Mouse (Mus musculus) myocyte (in vitro differentiated cells): Measurements from ENCODE around the gene Cebpe.

Experiments used
- CEBPB ChIP-seq: IDR thresholded peaks from 2 replicates; pipeline ENCODE4 v1.6.1; 2011; ENCODE audit warnings: mild to moderate bottlenecking, moderate library complexity; ENCODE audit not compliant: poor library complexity, insufficient read depth, severe bottlenecking
- MAX ChIP-seq: IDR thresholded peaks from one replicate; pipeline ENCODE4 v1.6.1; 2011; ENCODE audit warnings: low read depth, mild to moderate bottlenecking, control low read depth
- POLR2A ChIP-seq: IDR thresholded peaks from one replicate; pipeline ENCODE4 v1.6.1; 2011; ENCODE audit warnings: low read depth, mild to moderate bottlenecking, control low read depth, moderate library complexity; ENCODE audit not compliant: insufficient read length
- REST ChIP-seq: IDR thresholded peaks from one replicate; pipeline ENCODE4 v1.6.1; 2011; ENCODE audit warnings: mild to moderate bottlenecking, control low read depth, moderate library complexity; ENCODE audit not compliant: insufficient read depth, insufficient read length
- SRF ChIP-seq: IDR thresholded peaks from one replicate; pipeline ENCODE4 v1.6.1; 2011; ENCODE audit warnings: low read depth; ENCODE audit not compliant: control insufficient read depth, insufficient read length
- TCF12 ChIP-seq: IDR thresholded peaks from one replicate; pipeline ENCODE4 v1.6.1; 2011; ENCODE audit warnings: mild to moderate bottlenecking, control low read depth; ENCODE audit not compliant: poor library complexity, insufficient read depth, severe bottlenecking

- TF ChIP-seq TCF12: no peak
- TF ChIP-seq POLR2A: no peak
- no peak for TF ChIP-seq REST
- no peak for TF ChIP-seq MAX
- TF ChIP-seq SRF: no peak
- no peak for TF ChIP-seq CEBPB
Measured at GRCm38 (mm10) chr14:54724049-54724448, 12.1 kb upstream of the Cebpe start.
